Mouse (Mus musculus) urinary bladder, postnatal 10 days (tissue): ENCODE data around the gene Nsun2.

Source experiments
- DNase-seq: peaks from one replicate; pipeline ENCODE4 v3.0.0; 2022; ENCODE audit warnings: low spot score

Gene Nsun2

GRCm38 (mm10) chr13:69524158-69524530 lies 9.4 kb upstream of the Nsun2 start:
- no peak for DNase-seq

DNA sequence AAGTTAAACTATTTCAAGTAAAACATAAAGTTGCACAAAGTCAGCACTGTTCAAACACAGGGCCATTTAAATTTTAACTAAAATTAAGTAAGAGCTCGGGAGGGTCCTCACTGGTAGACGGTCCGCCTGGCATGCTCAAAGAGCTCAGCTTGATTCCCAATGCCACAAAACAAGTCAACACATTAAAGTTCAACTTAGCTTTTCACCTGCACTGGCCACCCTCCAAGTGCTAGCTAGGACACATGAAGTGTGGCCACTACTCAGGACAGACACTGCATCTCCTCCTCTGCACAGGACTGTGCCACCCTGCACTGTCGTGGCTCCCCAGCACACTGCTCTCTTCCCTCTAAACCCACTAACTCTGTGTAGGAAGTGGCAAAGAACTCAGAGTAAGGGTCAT lies 7.7 kb upstream of the Nsun2 start:
- DNase-seq, result no peak

GRCm38 (mm10) chr13:69528531-69528930 lies 5.0 kb upstream of the Nsun2 start:
- DNase-seq, result no peak

- DNase-seq, result no peak
These were observed 3.4 kb upstream of the Nsun2 start for GRCm38 (mm10) chr13:69530156-69530555.

- DNase-seq, result no peak
These were observed 2.6 kb upstream of the Nsun2 start for GRCm38 (mm10) chr13:69530951-69531350.

- DNase-seq, result no peak
These were observed 2.1 kb upstream of the Nsun2 start for GRCm38 (mm10) chr13:69531431-69531830.

GRCm38 (mm10) chr13:69532101-69532892 lies 1.2 kb upstream of the Nsun2 start:
- no peak for DNase-seq

- DNase-seq, result no peak
These were observed 597 bp upstream of the Nsun2 start for GRCm38 (mm10) chr13:69532893-69533404.

- DNase-seq, result no peak
These were observed 748 bp downstream of the Nsun2 start, which contains the start of gene Tent4a for GRCm38 (mm10) chr13:69534334-69534653. TSS of gene Tent4a (minus strand) at chr13:69534617.

GRCm38 (mm10) chr13:69534654-69535551 lies 1.4 kb downstream of the Nsun2 start:
- peak; percentile 93 for DNase-seq

GRCm38 (mm10) chr13:69536021-69536420 lies 2.5 kb downstream of the Nsun2 start:
- DNase-seq, result no peak

DNA sequence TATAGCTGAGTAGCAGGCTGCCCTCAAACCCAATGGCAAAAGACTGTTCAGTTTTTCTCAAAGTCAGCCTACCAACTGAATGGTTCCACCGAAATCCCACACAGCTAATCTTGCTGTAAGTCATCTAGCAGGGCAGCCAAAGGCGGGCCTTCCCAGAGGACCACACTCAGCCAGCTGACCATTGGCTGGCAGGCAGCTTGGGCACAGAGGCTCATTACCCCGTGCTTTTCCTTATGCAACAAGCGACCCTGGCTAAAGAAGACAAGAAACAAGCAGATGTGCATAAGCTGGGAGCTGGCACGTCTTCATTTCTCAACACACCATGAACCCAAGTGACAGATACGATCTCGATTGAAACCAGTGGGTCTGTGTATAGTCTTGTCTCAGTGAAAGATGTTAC lies 3.8 kb downstream of the Nsun2 start:
- no peak for DNase-seq

- DNase-seq, result no peak
These were observed 4.8 kb downstream of the Nsun2 start for GRCm38 (mm10) chr13:69538327-69538726.

GRCm38 (mm10) chr13:69541209-69541608 lies 7.7 kb downstream of the Nsun2 start:
- DNase-seq, result no peak

DNA sequence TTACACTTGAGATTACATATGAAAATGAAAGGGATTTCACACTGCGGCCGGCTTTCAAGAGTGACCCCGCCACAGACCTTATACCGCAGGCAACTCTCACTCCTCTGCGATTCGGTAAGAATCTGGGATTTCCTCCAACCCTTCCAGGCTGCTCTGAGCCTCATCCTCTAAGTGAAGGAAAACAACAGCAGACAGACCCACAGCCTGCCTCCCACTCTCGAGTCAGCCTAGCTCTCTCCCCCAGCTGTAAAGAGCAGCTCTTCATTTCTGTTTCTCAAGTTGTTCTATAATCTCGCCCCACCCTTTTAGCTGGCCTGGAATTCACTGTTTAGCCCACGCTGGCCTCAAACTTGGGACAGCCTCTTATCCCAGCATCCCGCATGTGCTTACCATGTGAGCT lies 8.2 kb downstream of the Nsun2 start:
- no peak for DNase-seq

DNA sequence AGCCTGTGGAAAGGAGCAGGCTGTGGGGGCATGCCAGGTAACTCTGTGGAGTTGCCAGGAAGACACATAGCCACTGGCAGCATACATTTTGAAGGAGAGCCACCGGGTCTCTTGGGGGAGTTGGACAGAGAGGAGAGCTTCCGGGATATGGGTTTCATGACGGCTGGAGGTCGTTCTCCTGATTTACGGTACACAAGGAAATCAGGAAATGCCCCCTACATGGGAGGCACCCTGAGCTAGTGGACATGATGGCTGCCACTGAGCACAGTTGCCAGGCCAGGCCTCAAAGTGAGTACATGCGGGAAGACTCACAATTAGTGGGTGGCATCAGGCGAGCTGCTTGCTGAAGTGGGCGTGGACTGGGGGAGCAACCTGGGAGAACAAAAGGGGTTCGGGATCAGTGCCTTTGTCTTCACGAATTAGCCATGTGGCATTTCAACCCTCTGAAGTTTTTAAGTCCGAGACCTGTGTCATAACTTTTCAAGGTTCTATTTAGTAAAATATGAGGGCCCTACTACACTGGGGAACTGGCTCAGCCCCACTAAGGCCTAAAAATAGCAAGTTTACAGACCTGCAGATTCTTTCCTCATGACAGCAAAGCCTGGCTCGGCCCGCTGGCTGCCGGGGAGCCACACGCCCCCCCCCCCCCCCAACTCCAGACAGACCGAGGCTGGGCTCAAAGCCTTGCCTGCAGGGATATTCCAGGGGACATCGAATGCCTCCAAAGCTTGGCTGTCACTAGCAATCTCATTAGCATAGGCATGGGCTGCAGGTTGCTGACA lies 9.2 kb downstream of the Nsun2 start:
- no peak for DNase-seq

- no peak for DNase-seq
These were observed 10.0 kb downstream of the Nsun2 start for GRCm38 (mm10) chr13:69543595-69543994.

- no peak for DNase-seq
These were observed 11.5 kb downstream of the Nsun2 start for GRCm38 (mm10) chr13:69545019-69545418.

DNA sequence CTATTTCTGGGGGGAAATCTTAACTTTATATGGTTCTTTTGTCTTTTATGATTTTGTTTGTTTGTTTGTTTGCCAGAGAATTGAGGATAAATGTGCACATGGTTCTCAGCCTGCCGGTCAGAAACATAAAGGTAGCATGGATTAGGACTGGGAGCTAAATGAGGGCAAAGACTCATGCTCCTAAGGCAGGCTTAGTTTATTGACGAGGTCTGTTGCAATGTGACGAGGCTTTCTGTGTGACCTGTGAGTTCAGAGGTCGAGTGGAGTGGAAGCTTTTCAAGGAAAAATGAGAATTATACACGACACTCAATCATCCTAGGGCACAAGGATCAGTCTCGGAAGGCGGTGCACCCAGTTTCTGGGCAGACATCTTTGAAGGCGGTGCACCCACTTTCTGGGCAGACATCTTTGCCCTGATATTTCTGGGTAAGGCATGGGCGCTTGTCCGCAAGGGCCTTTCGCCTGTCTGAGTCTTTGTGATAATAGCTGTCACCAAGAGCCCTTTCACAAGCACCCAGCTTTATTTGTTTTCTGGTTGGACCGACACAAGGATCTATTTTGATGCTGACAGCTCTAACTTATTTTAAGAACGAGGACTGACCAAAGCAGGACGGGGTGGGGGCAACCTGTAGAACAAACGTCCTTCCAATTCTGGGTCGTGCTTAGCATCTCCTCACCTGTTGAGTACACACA lies 14.1 kb downstream of the Nsun2 start:
- DNase-seq, result no peak

- no peak for DNase-seq
These were observed 16.4 kb downstream of the Nsun2 start for GRCm38 (mm10) chr13:69549980-69550379.

DNA sequence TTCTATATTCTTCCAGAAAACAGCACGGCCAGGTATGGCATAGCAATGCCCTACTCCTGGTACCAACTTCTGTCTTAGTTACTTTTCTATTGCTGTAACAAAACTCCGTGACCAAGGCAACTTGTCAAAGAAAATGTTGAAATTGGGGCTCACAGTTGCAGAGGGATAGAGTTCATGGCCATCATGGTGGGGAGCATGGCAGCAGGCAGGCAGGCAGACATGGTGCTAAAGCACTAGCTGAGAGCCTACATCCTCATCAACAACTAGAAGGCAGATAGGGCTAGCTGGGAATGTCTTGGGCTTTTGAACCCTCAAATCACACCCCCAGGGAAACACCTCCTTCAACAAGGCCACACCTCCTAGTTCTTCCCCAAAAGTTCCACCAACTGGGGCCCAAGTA lies 17.3 kb downstream of the Nsun2 start:
- DNase-seq, result no peak

DNA sequence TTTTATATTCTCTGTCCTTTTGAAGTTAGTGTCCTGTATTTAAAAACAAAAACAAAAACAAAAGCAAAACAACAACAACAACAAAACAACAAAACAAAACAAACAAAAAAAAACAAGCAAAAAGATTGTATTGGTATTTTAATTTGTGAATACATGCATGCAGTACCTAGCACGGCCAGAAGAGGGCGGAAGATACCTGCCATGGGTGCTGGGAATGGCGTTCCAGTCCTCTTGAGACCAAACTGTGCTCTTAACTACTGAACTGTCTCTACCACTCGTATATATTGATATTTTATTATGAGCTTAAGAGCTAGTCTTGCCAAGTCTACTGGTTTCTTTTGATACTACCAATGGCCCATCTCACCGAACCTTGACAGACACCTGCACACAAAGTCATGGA lies 19.5 kb downstream of the Nsun2 start:
- DNase-seq, result no peak
